Mouse (Mus musculus) heart, postnatal 0 days (tissue): Measurements from ENCODE around the gene Rps26.

Experiments used
- CTCF ChIP-seq: IDR thresholded peaks from 2 replicates; pipeline ENCODE4 v1.5.1; 2016; ENCODE audit warnings: antibody characterized with exemption, control low read depth, low read depth
- EP300 ChIP-seq: IDR thresholded peaks from 2 replicates; pipeline ENCODE4 v1.6.1; 2016; ENCODE audit warnings: antibody characterized with exemption, low read depth

DNA sequence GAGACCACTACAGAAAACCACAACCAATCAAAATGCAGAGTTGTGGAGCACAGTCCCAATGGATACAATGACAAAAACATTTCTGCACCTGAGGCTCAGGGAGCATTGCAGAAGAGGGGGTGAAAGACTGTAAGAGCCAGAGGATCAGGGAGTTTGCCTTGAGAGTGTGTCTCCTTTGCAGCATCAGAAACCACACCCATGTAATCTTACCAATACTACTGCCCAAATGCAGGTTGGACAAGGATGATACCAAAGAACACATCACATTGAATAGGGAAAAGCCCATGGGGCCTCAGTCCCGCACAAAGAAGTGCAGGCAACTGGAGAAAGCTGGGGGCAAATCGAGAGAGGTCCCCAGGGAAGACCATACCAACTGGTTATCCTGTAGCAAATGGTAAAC is 3.2 kb upstream of the Rps26 start:
- TF ChIP-seq EP300 (no peak), CTCF (no peak)
